Mouse (Mus musculus) myocyte (in vitro differentiated cells): ENCODE measurements around the gene Mgst2.
A peak's percentile ranks its signal among the peaks of the same experiment; 100 is the strongest.

Experiments
- MYOD1 ChIP-seq, 3 experiments: IDR thresholded peaks; one replicate each; pipeline ENCODE4 v1.6.1; 2011; ENCODE audit warnings: control low read depth in 2 of 3, low read depth in 2 of 3, mild to moderate bottlenecking in 2 of 3, moderate library complexity in 1 of 3; ENCODE audit not compliant: insufficient read length in 2 of 3, control insufficient read depth in 1 of 3
- MYOG ChIP-seq, 3 experiments: IDR thresholded peaks; one replicate each; pipeline ENCODE4 v1.6.1; 2011; ENCODE audit warnings: control low read depth in 2 of 3, low read depth in 2 of 3, mild to moderate bottlenecking in 2 of 3; ENCODE audit not compliant: insufficient read length in 2 of 3, control insufficient read depth in 1 of 3, insufficient read depth in 1 of 3
- POLR2A ChIP-seq: IDR thresholded peaks from one replicate; pipeline ENCODE4 v1.6.1; 2011; ENCODE audit warnings: low read depth, mild to moderate bottlenecking, control low read depth, moderate library complexity; ENCODE audit not compliant: insufficient read length
- REST ChIP-seq: IDR thresholded peaks from one replicate; pipeline ENCODE4 v1.6.1; 2011; ENCODE audit warnings: mild to moderate bottlenecking, control low read depth, moderate library complexity; ENCODE audit not compliant: insufficient read depth, insufficient read length
- USF1 ChIP-seq: IDR thresholded peaks from one replicate; pipeline ENCODE4 v1.6.1; 2011; ENCODE audit warnings: low read depth, mild to moderate bottlenecking, control low read depth, moderate library complexity

DNA sequence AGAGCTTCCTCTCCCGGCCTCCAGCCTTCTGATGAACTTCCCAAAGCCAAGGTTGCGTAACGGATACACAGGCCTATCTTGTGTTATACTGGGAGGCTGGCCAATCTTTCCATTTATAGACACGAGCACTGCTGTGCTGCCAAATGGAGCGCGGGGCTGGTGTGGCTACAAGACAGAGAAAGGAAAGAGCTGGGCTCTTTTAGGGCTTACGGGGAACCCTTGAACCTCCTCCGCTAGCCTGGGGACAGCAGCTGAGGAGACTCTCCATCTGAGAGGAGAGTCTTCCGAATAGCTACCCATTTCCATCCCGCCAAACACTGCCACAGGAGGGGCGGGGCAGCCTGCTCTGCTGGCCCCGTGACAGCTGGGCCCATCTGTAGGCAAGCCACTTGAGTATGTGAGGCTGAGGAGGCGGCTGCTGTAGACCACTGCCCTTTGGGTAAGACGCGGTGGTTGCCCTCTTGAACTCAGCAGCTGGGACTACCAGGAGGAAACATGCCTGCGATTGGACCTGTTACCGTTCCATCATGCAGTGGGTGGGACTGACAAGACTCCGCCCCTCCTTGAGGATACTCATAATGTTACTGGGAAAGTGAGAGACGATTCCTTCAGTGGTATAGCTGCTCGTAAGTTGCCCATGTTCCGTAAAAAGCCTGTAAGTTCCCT is 48.7 kb downstream of the Mgst2 start:
- no peak for TF ChIP-seq REST
- peak; percentile 69 for TF ChIP-seq POLR2A
- peak; percentile 49 to 98 (median 96) for TF ChIP-seq MYOG (IDR thresholded peaks at IDR 0.05; ENCODE audit: control insufficient read depth in 1 of 3, insufficient read depth in 1 of 3, insufficient read length in 2 of 3, low read depth in 2 of 3)
- no peak for TF ChIP-seq USF1
- TF ChIP-seq MYOD1 (IDR thresholded peaks at IDR 0.05; ENCODE audit: control insufficient read depth in 1 of 3, insufficient read length in 2 of 3, low read depth in 2 of 3), result peak in 2 of 3 experiments; percentile 90 to 91
